Mouse (Mus musculus) kidney, adult 2 months (tissue): Measurements from ENCODE around the gene Hand2.

Experiments
- CTCF ChIP-seq: fragments of 200-500 bp; conservative IDR thresholded peaks from 2 replicates; pipeline ENCODE4 v1.5.1; 2011; ENCODE audit warnings: low read depth, mild to moderate bottlenecking, control low read depth, low read length, moderate library complexity, mixed read lengths; ENCODE audit not compliant: insufficient read depth, insufficient read length
- POLR2A ChIP-seq: fragments of 200-500 bp; IDR thresholded peaks from one replicate; pipeline ENCODE4 v1.6.1; 2011; ENCODE audit warnings: low read depth, low read length, control low read depth

DNA sequence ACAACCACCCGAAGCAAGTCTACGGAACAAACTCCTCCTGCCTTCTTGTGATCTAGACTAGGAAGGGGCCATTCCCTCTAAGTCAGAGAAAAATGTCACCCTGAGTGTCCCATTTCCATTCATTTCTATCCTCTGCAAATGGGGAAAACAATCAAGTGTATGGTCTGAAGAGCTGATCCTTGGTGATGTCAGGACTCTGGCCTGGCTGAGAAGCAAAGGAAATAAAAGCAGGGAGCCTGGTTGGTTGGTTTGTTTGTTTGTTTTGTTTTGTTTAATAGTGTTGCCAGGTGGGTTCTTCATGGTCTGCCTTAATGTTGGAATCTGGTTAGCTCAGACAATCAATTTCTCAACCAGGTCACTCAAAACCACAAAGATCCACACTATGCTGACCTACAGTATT lies 9.3 kb downstream of the Hand2 start:
- TF ChIP-seq CTCF (no peak), POLR2A (no peak)
